Mouse (Mus musculus): Measurements from ENCODE around the gene Hmgcr. TPM values are rescaled to one million over a fixed set of nuclear protein-coding genes. Genes with fewer than 3 reads are reported as not detected.

Hmgcr gene
- 50.1 and 63.5 TPM in 2 replicates for polyA plus RNA-seq (2012; rRNA removed)

DNA sequence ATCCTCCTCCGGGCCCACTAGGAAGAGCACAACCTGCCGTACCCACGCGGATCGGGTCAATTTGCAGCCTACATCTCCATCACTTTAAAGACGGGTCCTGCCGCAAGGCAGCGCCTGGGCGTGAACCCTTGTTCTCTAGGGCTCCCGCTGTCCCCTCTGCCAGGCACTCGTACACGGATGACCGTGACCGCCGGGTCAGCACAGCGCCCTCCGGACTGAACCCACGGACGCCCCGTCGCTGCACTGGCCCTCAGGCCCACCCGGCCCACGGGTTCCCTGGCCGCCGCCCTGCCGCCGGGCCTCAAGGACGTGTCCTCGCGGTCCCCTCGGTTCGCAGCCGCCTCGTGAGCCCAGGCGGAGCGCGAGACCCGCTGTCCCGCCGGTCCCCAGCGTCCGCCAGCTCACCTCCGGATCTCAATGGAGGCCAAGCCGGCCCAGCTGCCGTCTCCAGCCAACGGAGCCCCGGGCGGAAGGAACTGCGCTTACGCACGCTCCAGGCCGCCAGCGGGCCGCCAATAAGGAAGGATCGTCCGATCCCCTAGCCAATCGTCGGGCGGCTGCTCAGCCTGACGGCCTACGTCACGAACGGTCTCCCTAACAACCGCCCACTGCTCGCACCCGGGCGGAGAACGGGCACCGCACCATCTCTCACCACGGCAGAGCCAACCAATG is at the start of gene Hmgcr:
Gene Hmgcr, minus strand, starts transcription at position 531 of the 672 bp plus-strand sequence.
- DNase-seq (ENCODE audit: extremely low spot score in 1 of 2, low spot score in 1 of 2): peak; percentile 99

DNA sequence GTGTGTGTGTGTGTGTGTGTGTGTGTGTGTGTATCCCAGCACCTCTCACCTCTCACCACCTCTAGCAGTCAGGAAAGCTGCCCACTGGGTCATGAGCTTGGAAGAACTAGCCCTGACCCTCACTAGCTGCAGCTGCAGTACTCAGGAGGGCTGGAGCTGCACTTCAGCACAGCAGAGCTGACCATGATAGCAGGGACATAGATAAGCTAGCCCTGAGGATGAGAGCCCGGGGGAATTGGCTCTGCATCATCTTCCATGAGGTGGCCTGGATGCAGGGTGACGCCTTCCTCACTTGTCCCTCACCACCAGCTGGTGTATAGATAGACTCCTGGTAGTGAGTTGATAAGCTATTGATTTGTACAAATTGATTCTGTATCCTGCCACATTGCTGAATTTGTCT is 49.3 kb upstream of the Hmgcr start:
- no peak for DNase-seq (ENCODE audit: extremely low spot score in 1 of 2, low spot score in 1 of 2)

DNA sequence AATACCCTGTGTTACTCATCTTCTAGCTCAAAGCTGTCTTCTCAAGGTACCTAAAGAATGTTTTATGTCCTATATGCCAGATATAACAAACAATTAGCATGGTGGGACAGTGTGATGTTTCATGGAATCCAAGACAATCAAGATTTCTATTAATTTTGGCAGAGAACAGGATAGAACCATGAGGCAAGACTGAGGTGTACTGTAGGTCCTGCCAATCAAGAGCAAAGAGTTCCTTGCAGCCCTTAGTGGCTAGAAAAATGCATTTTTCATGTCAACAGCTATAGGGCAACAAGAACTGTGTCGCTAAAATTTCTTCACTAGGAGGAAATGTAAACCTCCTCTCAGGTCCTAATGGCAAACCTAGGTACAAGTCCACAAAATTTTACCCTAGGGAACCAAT is 47.1 kb upstream of the Hmgcr start:
- DNase-seq (ENCODE audit: extremely low spot score in 1 of 2, low spot score in 1 of 2): no peak

DNA sequence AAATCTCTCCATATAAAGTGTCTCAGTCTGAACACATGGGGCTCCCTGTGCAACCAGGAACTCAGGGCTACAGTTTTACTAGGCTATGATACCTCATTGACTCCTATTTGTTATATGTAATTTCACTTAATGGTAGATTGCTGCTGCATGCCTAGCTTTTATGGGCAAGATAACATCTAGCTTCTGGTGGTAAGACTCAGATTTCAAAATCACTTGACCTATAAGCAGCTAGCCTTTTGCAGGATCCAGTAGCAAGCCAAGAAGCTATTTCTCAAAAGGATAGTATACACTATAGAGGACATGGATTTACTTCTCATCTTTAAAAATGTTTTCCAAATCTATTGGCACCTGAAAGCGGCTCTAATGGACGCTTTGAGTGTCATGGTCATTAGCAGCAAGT is 45.6 kb upstream of the Hmgcr start:
- DNase-seq (ENCODE audit: extremely low spot score in 1 of 2, low spot score in 1 of 2): no peak

DNA sequence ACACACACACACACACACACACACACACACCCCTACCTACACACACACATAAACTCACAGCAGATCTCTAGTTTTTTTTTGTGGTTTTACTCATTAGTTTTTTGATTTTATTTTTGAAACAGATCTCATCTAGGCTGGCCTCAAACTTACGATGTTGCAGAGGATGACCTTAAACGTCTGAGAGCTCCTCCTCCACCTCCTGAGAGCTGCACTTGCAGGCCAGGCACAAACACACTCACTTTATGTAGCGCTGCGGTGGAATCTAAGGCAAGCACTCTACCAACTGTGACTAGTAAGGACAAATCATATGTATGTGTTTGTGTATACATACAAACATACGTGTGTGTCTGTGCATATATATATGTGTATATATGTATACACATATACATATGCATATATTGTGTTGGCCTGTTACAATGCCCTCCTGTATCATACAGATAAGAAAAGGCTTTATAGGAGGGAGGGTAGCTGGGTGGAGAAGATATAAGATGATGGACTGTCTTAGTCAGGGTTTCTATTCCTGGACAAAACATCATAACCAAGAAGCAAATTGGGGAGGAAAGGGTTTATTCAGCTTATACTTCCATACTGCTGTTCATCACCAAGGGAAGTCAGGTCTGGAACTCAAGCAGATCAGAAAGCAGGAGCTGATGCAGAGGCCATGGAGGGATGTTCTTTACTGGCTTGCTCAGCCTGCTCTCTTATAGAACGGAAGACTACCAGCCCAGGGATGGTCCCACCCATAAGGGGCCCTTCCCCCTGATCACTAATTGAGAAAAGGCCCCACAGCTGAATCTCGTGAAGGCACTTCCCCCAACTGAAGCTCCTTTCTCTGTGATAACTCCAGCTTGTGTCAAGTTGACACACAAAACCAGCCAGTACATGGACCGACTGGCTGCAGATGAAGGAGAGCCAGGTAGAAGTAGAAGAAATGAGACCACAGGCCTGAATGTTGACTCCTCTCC is 38.8 kb upstream of the Hmgcr start:
- no peak for DNase-seq (ENCODE audit: extremely low spot score in 1 of 2, low spot score in 1 of 2)

DNA sequence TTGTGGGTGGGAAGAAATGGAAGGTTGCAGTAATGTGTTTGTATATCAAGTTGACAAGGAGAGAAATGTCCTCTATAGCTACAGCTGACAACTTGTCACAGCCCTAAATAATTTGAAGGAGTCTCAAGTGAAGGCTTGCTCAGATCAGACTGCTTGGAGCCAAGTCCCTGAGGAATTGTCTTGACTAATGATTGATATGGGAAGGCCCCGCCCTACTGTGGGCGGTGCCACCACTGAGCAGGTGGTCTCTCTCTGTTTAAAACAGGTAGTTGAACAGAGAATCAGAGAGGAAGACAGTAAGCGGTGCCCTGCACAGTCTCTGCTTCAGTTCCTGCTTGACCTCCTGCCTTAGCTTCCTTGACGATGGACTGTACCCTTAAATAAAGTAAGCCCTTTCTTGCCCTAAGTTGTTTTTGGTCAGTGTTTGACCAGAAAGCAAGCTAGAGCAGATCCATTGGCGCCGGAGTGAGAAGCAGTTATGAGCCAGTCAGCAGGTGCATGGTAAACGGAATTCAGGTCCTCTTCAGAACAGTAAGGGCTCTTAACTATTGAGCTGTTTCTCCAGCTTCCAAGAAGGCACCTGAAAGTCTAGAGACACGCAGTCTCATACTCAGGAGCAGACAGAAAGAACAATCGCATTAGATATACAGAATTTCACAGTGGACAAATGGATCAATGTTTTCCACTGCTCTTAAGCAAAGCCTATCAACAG is 32.0 kb upstream of the Hmgcr start:
- no peak for DNase-seq (ENCODE audit: extremely low spot score in 1 of 2, low spot score in 1 of 2)

DNA sequence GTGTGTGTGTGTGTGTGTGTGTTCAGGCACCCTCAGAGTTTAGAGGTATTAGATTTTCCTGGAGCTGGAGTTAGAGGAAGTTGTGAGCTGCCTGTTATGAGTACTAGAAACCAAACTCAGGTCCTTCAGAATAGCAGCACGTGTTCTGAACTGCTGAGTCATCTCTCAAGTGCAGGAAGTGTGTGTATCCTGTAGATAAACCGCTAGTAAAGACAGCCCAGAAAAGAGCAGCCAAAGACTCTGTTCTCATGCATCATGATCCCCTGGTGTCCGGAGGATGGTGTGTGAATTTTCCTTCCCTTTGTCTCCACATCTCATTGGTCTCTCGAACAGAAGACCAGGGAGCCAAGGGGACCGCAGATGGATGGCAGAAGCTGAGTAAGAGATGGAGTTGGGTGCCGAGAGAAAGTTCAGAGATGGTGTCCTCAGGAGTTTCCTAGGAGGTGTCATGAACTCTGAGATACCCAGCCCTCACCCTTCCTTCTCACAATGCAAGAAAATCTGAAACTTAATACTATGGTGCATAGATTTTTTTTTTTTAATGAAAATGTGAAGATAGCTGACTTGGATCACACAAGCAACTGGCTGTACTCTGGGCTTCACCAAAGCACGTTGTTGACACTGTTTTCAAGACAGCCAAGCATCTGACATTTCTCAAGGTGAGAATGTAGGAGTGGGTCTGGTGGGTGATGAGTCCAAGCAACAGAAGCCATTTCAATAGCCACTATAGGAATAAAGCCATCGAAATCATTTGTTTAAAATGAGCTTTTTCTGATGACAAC is 27.3 kb upstream of the Hmgcr start:
- no peak for DNase-seq (ENCODE audit: extremely low spot score in 1 of 2, low spot score in 1 of 2)

DNA sequence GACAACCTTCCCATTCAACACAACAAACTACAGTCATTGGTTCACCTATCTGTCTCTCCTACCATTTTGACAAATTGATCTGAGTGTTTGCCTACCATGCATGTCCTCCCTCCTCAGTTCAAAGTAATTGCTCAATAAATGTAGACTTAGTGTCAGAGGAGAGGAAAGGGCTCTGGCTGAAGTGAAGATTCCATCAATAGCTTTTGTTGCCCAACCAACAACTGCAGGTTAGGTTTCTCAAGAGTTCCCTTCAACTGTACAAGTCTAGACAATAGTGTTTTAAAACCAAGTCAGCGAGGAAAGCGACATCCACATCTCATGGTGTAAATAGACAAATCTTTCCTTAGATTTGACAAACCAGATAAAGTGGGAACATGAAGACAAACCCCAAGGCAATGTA is 24.7 kb upstream of the Hmgcr start:
- DNase-seq (ENCODE audit: extremely low spot score in 1 of 2, low spot score in 1 of 2): no peak

DNA sequence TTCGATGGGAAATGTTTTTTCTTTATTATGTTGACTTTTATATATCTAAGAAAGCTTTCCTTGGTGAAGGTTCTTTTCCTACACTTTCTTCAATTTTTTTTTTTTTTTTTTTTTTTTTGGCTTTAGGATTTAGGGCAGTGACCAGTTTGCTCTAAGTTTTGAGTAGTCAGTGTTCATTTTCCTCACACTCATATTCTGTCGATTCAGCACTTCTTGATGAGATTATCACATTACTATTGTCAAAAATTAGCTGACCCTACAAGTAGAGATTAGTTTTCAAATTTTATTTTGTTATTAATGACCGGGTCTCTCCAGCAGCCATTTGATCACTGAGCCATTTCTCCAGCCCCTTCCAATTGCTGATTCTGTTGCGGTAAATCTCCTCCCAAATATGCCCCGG is 19.2 kb upstream of the Hmgcr start:
- no peak for DNase-seq (ENCODE audit: extremely low spot score in 1 of 2, low spot score in 1 of 2)

DNA sequence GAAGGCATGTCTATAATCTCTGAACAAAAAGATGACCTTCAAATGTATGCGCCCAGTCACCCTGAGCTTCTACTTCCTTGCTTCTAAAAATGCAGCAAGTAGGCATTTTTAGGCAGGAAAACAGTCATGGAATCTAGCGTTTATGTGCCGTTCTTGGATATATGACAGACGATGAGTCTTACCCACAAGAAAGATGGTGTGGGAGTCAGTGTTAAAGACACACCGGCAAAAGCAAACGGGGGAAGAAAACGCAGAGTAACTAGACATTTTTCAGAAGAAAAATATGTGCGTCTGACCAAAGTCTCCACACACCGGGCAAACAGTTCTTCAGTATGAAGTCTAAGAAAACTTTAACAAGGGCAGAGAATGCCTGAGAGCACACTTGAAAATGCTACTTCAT is 16.5 kb upstream of the Hmgcr start:
- peak in 1 of 2 experiments; percentile 62 for DNase-seq (ENCODE audit: extremely low spot score in 1 of 2, low spot score in 1 of 2)

DNA sequence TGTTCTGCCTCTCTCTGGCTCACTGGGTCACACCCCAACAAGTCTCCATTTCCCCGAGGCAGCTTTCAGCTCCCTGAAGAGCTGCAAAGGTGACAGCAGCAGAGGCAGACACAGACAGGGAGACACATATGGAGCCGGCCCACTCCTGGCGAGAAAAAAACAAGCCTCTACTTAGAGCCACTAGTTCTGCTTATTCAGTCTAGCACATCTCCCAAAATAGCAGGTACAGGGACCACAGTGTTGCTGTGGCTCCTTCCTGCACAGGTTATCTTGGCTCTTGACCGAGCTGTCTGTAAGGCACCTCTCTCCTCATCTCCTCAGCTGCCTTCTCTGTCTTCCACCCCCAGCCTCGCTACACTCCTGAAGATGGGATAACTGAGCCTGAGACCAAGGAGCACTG is 14.0 kb upstream of the Hmgcr start:
- peak in 1 of 2 experiments; percentile 64 for DNase-seq (ENCODE audit: extremely low spot score in 1 of 2, low spot score in 1 of 2)

DNA sequence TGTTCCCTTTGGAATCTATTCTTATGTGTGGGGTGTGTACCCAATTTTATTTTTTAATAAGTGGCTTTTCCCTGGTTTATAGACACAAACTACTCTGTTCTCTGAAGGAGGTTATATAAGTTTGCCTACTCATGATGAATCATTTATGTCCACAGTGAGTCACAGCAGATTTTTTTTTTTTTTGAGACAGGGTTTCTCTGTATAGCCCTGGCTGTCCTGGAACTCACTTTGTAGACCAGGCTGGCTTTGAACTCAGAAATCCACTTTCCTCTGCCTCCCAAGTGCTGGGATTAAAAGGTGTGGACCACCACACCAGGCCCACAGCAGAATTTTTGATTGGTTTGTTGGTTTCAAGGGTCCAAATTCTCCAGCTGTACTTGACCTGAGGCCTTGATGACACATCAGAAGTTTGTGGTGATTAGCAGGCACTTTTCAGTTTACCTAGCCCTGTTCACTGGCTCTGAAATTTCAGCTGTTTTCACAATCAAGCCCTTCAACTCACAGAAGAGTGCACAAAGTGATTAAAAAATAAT is 10.4 kb upstream of the Hmgcr start:
- no peak for DNase-seq (ENCODE audit: extremely low spot score in 1 of 2, low spot score in 1 of 2)

DNA sequence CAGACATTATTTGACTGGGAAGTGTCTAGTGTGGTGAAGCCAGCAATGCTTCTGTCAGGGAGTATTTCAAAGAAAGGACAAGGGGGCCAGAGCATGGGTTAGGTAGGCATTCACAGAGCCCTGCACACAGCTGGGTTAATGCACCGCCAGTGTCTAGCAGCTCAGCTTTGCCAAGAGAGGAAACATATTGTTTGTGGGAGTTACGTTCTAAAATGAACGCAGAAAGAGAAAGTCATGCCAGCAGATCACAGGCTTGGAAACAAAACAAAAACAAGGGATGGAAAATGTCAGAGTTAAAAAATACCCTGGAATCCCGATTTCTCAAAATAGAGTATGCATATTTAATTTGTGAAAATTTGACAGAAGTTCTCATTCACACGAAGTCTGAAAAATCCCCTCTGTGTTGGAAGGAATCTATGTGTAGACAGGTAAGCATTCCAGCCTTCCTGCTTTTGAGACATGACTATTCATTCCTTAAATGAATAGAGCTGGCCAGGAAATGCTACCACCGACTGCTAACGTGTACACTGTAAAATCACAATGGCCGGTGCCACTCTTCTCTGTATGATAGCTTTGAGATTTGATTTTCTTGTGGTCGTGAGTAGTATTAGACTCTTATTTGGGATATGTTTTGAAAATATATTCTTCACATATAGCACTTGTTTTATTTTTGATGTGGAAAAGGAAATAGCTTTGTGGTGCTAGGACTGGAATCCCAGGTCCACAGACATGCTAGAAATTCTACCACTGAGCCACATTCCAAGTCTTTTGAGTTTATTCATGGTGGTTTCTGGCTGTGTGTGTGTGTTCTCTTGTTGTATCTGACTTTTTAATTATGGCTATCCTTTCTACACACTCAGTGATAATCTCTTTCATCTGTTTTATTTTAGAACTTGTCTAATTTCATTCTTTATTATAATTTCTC is 9.7 kb upstream of the Hmgcr start:
- DNase-seq (ENCODE audit: extremely low spot score in 1 of 2, low spot score in 1 of 2): peak; percentile 63 to 82

DNA sequence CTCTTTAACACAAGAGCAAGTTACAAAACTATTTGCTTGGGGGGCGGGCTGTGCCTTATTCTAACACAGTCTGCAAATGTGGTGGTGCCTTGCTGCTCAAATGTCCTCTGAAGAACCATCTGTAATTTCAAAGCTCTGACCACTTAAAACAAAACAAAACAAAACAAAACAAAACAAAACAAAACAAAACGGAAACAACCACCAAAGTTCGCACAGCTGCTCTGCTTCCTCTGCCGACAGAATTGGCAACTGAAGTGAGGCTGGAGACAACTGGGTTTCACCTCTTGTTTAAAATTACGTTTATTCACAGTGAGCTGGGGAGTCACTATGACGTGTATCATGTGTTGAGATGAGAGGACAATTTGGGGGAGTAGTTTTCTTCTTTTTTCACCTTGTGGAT is 7.9 kb upstream of the Hmgcr start:
- no peak for DNase-seq (ENCODE audit: extremely low spot score in 1 of 2, low spot score in 1 of 2)

DNA sequence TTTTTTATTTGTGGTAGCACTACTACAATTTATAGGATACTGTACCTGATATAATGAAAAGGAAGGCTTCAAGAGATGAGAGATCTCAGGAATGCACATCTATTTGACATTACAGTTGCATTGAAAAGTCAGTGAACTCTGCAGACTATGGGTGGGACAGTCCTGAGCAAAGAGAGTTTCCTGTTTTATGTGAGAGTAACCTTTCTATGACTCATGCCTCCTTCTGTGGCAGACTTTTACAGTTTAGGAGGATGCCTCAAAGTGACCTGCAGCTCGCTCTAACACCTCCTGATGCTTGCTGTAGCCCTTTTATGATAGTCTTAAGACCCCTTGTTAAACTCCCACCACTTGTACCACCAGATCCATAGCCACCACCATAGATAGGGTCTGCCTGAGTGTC is 6.3 kb upstream of the Hmgcr start:
- no peak for DNase-seq (ENCODE audit: extremely low spot score in 1 of 2, low spot score in 1 of 2)

DNA sequence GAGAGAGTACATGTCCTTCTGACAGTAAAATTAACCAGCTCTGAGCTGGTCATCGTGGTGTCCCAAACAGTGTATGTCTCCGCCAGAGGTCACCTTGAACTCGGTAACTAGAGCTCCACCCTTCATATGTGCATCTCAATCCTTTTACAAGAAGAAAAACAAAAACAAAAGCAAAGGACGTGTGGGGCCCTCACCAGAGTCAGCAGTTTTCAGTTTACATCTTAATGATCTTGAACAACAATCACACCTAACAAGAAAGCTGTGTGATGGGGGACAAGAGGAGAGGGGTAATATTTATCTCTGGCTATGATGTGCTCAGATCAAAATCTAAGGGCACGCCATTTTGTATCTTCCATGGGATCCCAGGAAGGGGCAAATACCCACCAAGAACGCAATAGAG is 5.0 kb upstream of the Hmgcr start:
- DNase-seq (ENCODE audit: extremely low spot score in 1 of 2, low spot score in 1 of 2): no peak

DNA sequence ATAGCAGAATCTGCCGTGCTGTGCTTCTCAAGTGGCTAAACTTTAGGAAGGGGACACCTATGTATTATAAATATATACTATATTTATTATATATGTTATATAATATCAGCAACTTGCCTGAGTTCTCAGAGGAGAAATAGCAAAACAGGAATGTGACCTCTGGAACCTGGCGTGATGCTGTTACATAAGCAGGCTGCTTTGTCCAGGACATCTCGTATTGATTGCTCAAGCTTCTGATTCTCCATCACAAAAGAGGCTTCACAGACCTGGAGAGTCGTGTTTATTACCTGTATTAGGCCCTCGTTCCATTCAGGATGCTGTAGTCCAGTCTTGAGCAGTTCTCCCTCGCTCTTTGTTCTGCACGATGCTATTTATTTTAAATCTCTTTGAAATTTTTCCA is 3.1 kb upstream of the Hmgcr start:
- no peak for DNase-seq (ENCODE audit: extremely low spot score in 1 of 2, low spot score in 1 of 2)

DNA sequence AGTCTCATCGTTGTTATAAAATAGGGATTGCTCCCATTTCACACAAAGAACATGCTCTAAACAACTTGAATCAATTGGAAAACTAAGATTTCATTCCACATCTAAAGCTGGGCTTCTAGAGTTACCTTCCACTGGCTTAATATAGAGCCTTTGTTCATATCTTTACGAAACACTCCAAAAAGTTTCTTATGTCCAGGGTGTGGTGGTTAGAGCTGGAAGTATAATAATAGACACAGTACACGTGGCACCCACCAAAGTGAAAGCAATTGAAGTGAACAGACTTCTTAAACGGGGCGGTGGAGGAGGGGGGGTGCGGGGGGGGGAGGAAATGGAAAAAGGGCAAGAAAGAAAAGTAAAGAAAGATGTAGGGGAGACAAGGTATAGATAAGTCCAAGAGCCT is 1.5 kb upstream of the Hmgcr start:
- DNase-seq (ENCODE audit: extremely low spot score in 1 of 2, low spot score in 1 of 2): no peak

DNA sequence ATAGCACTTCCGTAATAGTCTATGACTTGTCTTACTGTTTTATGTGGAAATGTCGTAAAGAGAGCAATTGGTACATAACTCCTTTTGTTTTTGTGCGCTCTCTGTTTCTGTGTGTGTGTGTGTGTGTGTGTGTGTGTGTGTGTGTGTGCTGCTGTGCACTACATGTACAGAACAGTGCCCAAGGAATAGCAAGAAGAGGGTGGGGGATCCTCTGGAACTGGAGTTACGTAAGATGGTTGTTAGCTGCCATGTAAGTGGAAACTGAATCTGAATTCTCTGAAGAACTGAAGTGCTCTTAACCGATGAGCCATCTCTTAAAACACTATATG is 1.1 kb upstream of the Hmgcr start:
- DNase-seq (ENCODE audit: extremely low spot score in 1 of 2, low spot score in 1 of 2): no peak
